Mouse (Mus musculus): ENCODE data around the gene Gng7. TPM values are rescaled to one million over a fixed set of nuclear protein-coding genes. Genes with fewer than 3 reads are reported as not detected.
A peak's percentile ranks its signal among the peaks of the same experiment; 100 is the strongest.

Gng7 gene
- total and polyA plus RNA-seq, 3 experiments: 0.50 to 0.68 (median 0.63) TPM

DNA sequence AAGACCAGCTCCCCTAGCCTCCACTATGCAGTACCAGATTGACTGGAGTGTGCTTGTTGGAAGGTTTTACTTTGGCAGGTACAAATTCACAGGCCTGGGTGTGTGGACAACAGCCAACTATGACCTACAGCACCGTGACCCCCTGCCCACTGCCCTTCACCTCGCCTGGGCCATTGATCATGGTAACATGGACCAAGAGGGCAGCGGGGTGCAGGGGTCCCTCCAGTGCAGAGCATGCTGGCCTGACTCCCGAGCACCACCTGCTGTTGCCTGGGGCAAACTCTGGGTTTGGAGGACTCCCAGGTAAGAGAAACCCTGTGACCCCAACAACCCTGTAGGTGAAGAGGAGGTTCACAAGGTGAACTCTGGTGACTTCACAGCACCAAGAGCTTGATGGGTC, 57.0 kb downstream of the Gng7 start:
- no peaks in the 10 kb centered on the region for H3K36me3 ChIP-seq (ENCODE audit: control insufficient read depth, insufficient read depth, low read length)
- no peaks in the 10 kb centered on the region for H3K27me3 ChIP-seq (ENCODE audit: control insufficient read depth, insufficient read depth, low read length)
- WGBS: 80% methylated on average over 4 of the region's 4 CpGs
- TF ChIP-seq EP300 (IDR thresholded peaks at IDR 0.05; ENCODE audit: insufficient read depth, low read depth, low read length) (no peak), CTCF (IDR thresholded peaks at IDR 0.05) (no peak), POLR2A (IDR thresholded peaks at IDR 0.05; ENCODE audit: insufficient read depth, low read depth, low read length) (no peak)
- no peak overlapping the region for H3K9ac ChIP-seq (ENCODE audit: low read depth, low read length)
- DNase-seq: no peak
- H3K4me3 ChIP-seq: no peak overlapping the region
- intact Hi-C loops (cut with DNase I): loop anchor here (2.0 kb wide), 1 partner anchor 33 kb away; no protein-coding TSS in a partner anchor
- no peaks in the 10 kb centered on the region for H3K79me2 ChIP-seq (replicated peaks; ENCODE audit: control insufficient read depth, insufficient read depth, low read length)
- peaks cover 7% of the 10 kb centered on the region for H3K4me1 ChIP-seq (ENCODE audit: control insufficient read depth, insufficient read depth, low read length)
- no peak overlapping the region for H3K27ac ChIP-seq

DNA sequence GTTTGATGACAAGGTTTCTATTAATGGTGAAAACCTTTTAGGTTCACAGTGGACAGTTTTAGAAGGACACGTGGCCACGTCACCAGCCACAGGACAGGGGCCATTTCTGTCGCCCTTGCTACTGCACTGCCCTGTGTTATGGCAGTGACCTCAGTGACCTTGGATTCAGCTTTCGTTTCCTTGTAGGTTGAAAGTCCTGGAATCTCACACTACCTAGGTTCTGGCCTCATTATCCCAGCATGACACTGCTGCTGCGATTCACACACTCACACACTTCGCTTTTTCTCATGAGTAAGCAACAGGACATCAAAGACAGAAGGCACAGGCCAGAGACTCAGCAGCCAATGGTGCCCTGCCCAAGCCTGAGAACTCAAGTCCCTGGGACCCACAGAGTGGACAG, 57.8 kb downstream of the Gng7 start:
- Histone ChIP-seq H3K9ac (ENCODE audit: low read depth, low read length) (no peak overlapping the region), H3K4me1 (ENCODE audit: control insufficient read depth, insufficient read depth, low read length) (peaks cover 7% of the 10 kb centered on the region), H3K27ac (no peak overlapping the region), H3K4me3 (no peak overlapping the region), H3K79me2 (replicated peaks; ENCODE audit: control insufficient read depth, insufficient read depth, low read length) (no peaks in the 10 kb centered on the region), H3K36me3 (ENCODE audit: control insufficient read depth, insufficient read depth, low read length) (no peaks in the 10 kb centered on the region), H3K27me3 (ENCODE audit: control insufficient read depth, insufficient read depth, low read length) (no peaks in the 10 kb centered on the region)
- WGBS: 84% methylated on average over 6 of the region's 6 CpGs
- DNase-seq: no peak
- TF ChIP-seq EP300 (IDR thresholded peaks at IDR 0.05; ENCODE audit: insufficient read depth, low read depth, low read length) (no peak), CTCF (IDR thresholded peaks at IDR 0.05) (no peak), POLR2A (IDR thresholded peaks at IDR 0.05; ENCODE audit: insufficient read depth, low read depth, low read length) (no peak)
- intact Hi-C loops (cut with DNase I): no loop called here

DNA sequence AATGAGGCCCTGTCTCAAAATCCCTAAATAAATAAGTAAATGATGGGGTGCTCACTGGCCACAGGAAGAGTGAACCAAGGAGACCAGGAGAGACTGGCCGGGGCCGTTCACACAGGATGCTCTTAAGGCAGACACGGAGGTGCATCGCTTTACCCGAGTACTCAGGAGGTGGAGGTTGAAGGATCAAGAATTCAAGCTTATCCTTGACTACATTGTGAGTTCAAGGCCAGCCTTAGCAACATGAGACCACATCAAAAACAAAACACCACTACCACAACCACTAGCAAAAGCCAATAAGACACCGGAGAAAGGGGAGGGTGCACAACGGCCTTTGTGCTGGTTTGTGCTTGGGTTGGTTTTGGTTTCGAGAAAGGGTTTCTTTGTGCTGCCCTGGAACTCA, 58.4 kb downstream of the Gng7 start:
- H3K27ac ChIP-seq: no peak overlapping the region
- no peak for DNase-seq
- intact Hi-C loops (cut with DNase I): no loop called here
- no peaks in the 10 kb centered on the region for H3K36me3 ChIP-seq (ENCODE audit: control insufficient read depth, insufficient read depth, low read length)
- 94% methylated on average over 8 of the region's 8 CpGs for WGBS
- no peaks in the 10 kb centered on the region for H3K79me2 ChIP-seq (replicated peaks; ENCODE audit: control insufficient read depth, insufficient read depth, low read length)
- no peak overlapping the region for H3K9ac ChIP-seq (ENCODE audit: low read depth, low read length)
- no peaks in the 10 kb centered on the region for H3K27me3 ChIP-seq (ENCODE audit: control insufficient read depth, insufficient read depth, low read length)
- H3K4me3 ChIP-seq: no peak overlapping the region
- TF ChIP-seq CTCF (IDR thresholded peaks at IDR 0.05): no peak
- TF ChIP-seq EP300 (IDR thresholded peaks at IDR 0.05; ENCODE audit: insufficient read depth, low read depth, low read length): no peak
- TF ChIP-seq POLR2A (IDR thresholded peaks at IDR 0.05; ENCODE audit: insufficient read depth, low read depth, low read length): no peak
- peaks cover 6% of the 10 kb centered on the region for H3K4me1 ChIP-seq (ENCODE audit: control insufficient read depth, insufficient read depth, low read length)

DNA sequence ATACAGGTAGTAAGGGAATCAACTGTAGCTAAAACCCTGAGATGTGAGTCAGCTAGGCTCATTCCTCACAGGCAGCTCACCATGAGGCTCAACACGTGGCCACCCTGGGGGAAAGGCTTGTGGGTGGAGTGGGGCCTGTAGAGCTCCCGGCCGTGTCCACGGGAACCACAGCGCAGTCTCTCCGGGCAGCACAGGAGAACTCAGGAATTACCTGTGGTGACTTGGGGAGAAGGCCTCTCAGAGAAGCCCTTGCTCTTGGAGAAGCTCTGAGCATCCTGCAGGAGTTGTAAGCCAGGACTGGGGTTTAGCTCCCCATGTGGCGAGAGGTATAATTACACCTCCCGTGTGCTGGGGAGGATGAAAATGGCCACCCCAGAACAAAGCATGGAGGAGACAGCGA, 59.2 kb downstream of the Gng7 start:
- Histone ChIP-seq H3K9ac (ENCODE audit: low read depth, low read length) (no peak overlapping the region), H3K27me3 (ENCODE audit: control insufficient read depth, insufficient read depth, low read length) (no peaks in the 10 kb centered on the region), H3K4me3 (no peak overlapping the region), H3K27ac (no peak overlapping the region), H3K79me2 (replicated peaks; ENCODE audit: control insufficient read depth, insufficient read depth, low read length) (no peaks in the 10 kb centered on the region), H3K36me3 (ENCODE audit: control insufficient read depth, insufficient read depth, low read length) (no peaks in the 10 kb centered on the region), H3K4me1 (ENCODE audit: control insufficient read depth, insufficient read depth, low read length) (peaks cover 6% of the 10 kb centered on the region)
- WGBS: 16% methylated on average over 9 of the region's 9 CpGs
- intact Hi-C loops (cut with DNase I): loop anchor here (1.0 kb wide), 1 partner anchor 27 kb away; no protein-coding TSS in a partner anchor
- peak; percentile 53 to 72 for DNase-seq
- peak; percentile 78; the same call in 1 of the 2 replicates for TF ChIP-seq EP300 (IDR thresholded peaks at IDR 0.05; ENCODE audit: insufficient read depth, low read depth, low read length)
- no peak for TF ChIP-seq POLR2A (IDR thresholded peaks at IDR 0.05; ENCODE audit: insufficient read depth, low read depth, low read length)
- peak; percentile 88 for TF ChIP-seq CTCF (IDR thresholded peaks at IDR 0.05)

DNA sequence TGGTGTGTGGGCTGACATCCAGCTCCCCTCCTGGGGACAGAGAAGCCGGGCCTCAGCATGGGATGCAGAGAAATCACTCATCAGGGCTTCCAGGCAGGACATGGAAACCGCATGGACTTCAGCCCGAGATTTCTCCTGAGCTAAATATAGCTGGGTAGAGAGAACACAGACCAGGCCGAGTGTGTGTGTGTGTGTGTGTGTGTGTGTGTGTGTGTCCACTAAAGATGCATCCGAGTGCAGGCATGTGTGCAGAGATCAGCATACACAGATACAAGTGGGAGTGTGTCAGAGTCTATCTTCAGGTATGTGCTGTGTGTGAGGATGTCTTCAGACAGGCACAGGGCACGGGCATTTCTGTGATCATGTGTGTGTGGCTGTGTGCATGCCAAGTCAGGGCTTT, 59.9 kb downstream of the Gng7 start:
- Histone ChIP-seq H3K27ac (no peak overlapping the region), H3K9ac (ENCODE audit: low read depth, low read length) (no peak overlapping the region), H3K36me3 (ENCODE audit: control insufficient read depth, insufficient read depth, low read length) (no peaks in the 10 kb centered on the region), H3K27me3 (ENCODE audit: control insufficient read depth, insufficient read depth, low read length) (no peaks in the 10 kb centered on the region), H3K79me2 (replicated peaks; ENCODE audit: control insufficient read depth, insufficient read depth, low read length) (no peaks in the 10 kb centered on the region), H3K4me1 (ENCODE audit: control insufficient read depth, insufficient read depth, low read length) (peaks cover 6% of the 10 kb centered on the region), H3K4me3 (no peak overlapping the region)
- TF ChIP-seq CTCF (IDR thresholded peaks at IDR 0.05): no peak
- TF ChIP-seq EP300 (IDR thresholded peaks at IDR 0.05; ENCODE audit: insufficient read depth, low read depth, low read length): no peak
- no peak for TF ChIP-seq POLR2A (IDR thresholded peaks at IDR 0.05; ENCODE audit: insufficient read depth, low read depth, low read length)
- DNase-seq: peak in 1 of 2 experiments; percentile 46
- intact Hi-C loops (cut with DNase I): loop anchor here (1.0 kb wide), 1 partner anchor 27 kb away; no protein-coding TSS in a partner anchor
- 24% methylated on average over 6 of the region's 6 CpGs for WGBS

DNA sequence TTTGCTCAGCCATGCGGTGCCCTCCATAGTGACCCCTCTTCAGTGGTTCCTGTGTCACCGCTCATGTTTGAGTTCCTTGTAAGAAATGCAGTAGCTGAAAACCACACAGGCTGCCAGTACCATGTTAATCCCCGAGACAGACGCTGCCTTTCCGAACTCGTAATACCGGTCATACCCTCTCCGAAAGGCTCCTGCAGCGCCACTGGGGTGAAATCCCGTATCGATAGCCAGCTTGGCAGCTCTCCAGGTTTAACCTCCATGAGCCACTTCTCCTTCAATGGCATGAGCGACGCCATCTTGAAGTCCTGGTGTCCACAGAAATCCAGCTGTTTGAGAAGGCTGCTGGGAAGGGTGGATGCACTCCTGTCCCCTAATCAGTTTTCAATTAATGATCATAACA, 60.3 kb downstream of the Gng7 start:
- H3K79me2 ChIP-seq (replicated peaks; ENCODE audit: control insufficient read depth, insufficient read depth, low read length): no peaks in the 10 kb centered on the region
- TF ChIP-seq EP300 (IDR thresholded peaks at IDR 0.05; ENCODE audit: insufficient read depth, low read depth, low read length) (no peak), CTCF (IDR thresholded peaks at IDR 0.05) (no peak), POLR2A (IDR thresholded peaks at IDR 0.05; ENCODE audit: insufficient read depth, low read depth, low read length) (no peak)
- 68% methylated on average over 13 of the region's 13 CpGs for WGBS
- no peaks in the 10 kb centered on the region for H3K27me3 ChIP-seq (ENCODE audit: control insufficient read depth, insufficient read depth, low read length)
- no peak overlapping the region for H3K27ac ChIP-seq
- no peak for DNase-seq
- H3K9ac ChIP-seq (ENCODE audit: low read depth, low read length): no peak overlapping the region
- H3K36me3 ChIP-seq (ENCODE audit: control insufficient read depth, insufficient read depth, low read length): no peaks in the 10 kb centered on the region
- intact Hi-C loops (cut with DNase I): no loop called here
- H3K4me1 ChIP-seq (ENCODE audit: control insufficient read depth, insufficient read depth, low read length): peaks cover 6% of the 10 kb centered on the region
- H3K4me3 ChIP-seq: no peak overlapping the region
